Mouse (Mus musculus): ENCODE measurements at regions not wholly inside any gene's neighbourhood (a gene's known extent, or its start where the extent isn't known, plus 50 kb on each side); places are given as distances from the start of the nearest gene placed in this dataset.

DNA sequence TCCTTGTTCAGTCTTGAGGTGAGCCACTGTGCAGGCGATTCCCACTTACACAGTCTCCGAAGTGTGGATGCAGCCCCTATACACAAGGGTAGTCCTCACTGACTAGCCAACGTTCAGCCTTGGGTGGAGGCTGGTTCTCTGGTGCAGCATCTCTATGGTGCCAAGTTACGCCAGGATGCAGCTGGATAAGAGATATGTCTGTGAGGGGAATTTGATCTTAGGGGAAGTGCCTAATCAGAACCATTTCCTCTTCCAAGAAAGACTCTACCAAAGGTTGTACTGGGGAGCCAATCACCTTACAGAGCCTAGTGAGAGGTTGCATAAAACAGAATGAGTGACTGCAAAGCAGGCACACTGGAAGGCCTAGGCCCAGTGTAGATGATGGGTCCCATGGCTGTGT lies 71.0 kb upstream of the Kcnk2 start:
- DNase-seq (ENCODE audit: low read depth, low spot score) = no peak

- DNase-seq (ENCODE audit: low read depth, low spot score) = no peak
Observed at GRCm38 (mm10) chr1:189458421-189458820, 56.3 kb upstream of the Kcnk2 start.

All from forelimb bud, embryonic 11.5 days (tissue).